Mouse (Mus musculus) lung, postnatal 4 days (tissue): ENCODE measurements around the gene Pde7b.
A peak's percentile ranks its signal among the peaks of the same experiment; 100 is the strongest.

Experiments used
- DNase-seq, 2 experiments: peaks; one replicate each; pipeline ENCODE4 v3.0.0; 2021

The Pde7b gene

GRCm38 (mm10) chr10:20492216-20492964 is 232.5 kb downstream of the Pde7b start:
- peak in 1 of 2 experiments; percentile 24 for DNase-seq

- no peak for DNase-seq
Measured at GRCm38 (mm10) chr10:20490775-20491174, 234.1 kb downstream of the Pde7b start.

DNA sequence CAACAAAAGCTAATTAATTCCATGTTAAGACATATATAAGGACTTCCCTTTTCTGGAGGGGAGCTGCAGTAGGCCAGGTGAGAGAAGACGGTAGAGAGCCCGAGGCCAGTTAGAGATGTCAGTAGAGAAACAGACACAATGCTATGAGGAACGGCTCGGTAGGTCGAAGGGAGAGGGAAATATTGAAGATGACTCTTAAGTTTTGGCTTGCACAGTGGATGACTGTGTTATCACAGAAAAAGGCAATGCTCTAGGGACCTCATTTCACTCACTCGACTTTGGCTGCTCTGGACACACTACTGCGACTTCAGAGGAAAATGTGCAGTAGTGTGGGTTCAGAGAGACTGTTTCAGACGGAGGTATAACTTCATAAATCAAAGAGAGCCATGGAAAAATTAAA is 234.6 kb downstream of the Pde7b start:
- DNase-seq: no peak

DNA sequence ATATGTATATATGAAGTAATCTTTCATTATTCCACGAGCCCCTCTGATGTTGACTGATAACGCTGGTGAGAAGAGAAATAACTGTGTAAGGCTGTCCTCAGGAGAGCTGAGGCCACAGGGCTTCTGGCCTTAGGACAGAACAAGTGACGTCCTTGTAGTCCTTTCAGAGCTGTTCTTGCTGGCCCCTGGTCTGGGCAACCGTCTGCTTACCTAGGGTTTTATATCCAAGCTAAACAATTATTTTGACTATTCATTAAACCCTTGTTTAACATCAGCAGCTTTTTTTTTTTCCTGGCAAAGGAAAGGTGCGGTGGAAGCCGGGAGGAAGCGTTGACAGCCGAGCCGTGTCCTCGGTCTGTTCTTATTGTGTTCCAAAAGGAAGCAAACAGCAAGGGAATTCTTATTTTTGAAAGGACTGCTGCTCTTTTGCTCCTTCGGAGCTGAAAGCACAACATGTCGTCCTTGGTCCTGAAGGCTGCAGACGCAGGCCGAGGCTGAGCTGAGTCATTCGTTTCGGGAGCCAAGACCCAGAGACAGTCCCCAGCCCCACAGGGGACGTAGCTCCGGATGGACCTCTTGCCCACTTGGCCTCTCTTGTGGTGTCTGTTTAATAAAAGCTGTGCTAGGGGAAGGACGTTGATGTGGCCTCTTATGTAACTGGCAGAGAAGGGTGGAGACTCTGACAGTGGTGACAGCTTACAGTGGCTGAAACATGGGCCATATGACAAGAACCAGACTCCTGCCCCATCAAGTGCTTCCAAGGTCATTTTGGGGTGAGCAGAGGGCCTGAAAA is 238.2 kb downstream of the Pde7b start:
- peak; percentile 65 to 91 for DNase-seq

DNA sequence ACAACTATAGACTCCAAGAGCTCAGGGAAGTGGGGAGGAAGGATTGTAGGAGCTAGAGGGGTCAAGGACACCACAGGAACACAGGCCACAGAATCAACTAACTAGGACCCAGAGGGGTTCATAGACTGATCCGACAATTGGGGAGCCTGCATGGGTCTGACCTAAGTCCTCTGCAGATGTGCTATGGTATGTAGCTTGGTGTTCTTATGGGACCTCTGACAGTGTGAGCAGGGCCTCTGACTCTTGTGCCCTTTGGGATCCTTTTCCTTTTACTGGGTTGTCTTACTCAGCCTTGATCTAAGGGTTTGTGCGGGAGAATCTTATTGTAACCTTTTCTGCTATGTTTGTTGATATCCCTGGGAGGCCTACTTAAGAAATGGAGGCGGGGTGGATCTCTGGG is 239.1 kb downstream of the Pde7b start:
- DNase-seq: no peak

GRCm38 (mm10) chr10:20479481-20479880 is 245.4 kb downstream of the Pde7b start:
- DNase-seq: peak in 1 of 2 experiments; percentile 33

GRCm38 (mm10) chr10:20478456-20478855 is 246.4 kb downstream of the Pde7b start:
- DNase-seq: no peak

- no peak for DNase-seq
Measured at GRCm38 (mm10) chr10:20474831-20475230, 250.0 kb downstream of the Pde7b start.

DNA sequence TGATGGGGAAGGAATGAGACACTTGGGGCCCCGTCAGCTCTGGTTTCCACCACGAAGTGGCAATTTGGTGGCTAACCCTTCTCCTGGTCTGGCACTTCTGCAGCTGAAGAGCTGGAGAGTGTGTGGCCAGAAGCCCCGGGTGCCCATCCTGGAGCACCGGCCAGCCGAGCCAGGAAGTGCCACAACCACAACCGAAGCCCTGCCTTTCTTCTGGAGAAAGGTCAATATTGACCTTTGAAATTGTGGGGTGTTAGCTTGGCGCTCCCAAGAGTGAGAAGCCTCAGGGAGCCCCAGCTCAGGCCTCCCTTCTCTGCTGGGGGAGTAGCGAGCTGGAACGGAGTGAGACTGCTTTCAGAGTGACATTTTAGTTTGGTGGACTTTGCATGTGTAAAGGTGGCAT is 250.8 kb downstream of the Pde7b start:
- DNase-seq: no peak

- no peak for DNase-seq
Measured at GRCm38 (mm10) chr10:20473505-20473904, 251.4 kb downstream of the Pde7b start.

DNA sequence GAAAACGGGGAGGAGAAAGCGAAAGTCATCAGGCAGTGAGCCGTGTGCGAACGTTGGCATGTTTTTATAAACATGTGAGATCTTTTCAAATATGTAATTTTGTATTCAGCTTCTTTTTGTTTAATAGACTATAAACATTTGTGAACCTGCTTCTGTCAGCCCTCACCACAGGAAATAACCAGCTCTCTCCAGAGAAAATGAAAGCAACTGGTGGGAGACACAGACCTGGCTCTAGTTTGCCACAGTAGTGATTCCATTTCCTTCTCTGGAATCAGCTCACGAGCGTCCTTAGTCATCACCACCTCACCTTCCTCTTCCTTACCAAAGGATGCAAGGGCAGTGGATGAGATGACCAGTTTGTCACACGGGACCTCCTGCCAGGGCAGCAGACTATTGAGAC is 252.9 kb downstream of the Pde7b start:
- DNase-seq: no peak

DNA sequence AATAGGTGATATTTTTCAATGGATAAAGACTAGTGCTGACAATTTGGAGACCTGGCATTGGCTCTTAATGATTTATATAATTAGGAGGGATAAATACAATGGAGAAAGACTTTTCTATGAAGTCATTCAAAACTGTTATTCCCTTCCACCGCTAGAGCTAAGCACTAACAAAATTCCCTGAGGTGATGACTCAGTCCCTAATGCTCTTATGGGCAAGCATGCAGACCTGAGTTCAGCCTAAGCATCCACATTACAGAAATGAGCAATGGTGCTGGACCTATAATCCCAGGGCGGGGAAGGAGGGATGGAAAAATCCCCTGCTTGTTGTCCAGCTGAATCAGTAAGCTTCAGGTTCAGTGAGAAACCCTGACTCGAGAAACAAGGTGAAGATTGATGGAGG is 260.2 kb downstream of the Pde7b start:
- DNase-seq: no peak

- DNase-seq: no peak
Measured at GRCm38 (mm10) chr10:20463941-20464340, 260.9 kb downstream of the Pde7b start.

GRCm38 (mm10) chr10:20462596-20462995 is 262.3 kb downstream of the Pde7b start:
- DNase-seq: no peak

- no peak for DNase-seq
Measured at GRCm38 (mm10) chr10:20459657-20460350, 265.1 kb downstream of the Pde7b start.

DNA sequence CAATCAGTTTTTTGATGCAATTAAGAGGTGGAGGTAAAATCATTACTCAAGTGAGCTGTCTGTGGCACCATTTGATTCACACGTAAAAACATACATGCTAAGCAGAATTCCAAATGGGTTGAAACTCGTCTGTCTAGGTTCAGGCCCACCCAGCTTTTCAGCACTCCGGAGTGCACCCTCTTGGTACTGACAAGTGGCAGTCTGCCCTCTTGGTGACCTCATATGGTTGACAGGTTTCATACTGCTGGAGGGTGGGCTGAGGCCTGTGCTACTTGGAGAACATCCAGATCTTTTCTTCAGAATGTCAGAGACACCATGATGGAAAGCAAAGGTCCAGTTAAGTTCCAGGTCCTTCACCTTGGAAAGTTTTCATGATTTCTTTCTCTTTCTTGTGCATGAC is 265.7 kb downstream of the Pde7b start:
- DNase-seq: no peak

- no peak for DNase-seq
Measured at GRCm38 (mm10) chr10:20454387-20455065, 270.4 kb downstream of the Pde7b start.

- no peak for DNase-seq
Measured at GRCm38 (mm10) chr10:20437428-20437827, 287.4 kb downstream of the Pde7b start.

DNA sequence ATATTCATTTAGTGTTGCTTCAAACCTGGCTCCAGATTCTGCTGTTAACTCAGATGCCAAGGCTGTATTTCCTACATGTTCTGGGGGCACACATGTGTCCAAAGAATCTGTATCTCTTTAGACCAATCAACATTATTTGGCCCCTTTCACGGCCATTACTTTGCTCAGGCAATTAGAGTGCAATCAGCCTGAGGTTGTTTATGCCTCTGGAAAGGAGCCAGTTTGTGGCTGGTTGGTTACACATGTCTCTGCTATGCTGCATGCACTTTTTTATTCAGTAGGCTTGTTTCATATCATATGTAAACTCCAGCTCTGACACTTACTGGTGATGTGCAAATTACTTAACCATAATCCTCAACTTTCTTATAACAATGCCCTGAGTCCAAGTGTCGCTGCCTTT is 287.9 kb downstream of the Pde7b start:
- DNase-seq: peak; percentile 36

DNA sequence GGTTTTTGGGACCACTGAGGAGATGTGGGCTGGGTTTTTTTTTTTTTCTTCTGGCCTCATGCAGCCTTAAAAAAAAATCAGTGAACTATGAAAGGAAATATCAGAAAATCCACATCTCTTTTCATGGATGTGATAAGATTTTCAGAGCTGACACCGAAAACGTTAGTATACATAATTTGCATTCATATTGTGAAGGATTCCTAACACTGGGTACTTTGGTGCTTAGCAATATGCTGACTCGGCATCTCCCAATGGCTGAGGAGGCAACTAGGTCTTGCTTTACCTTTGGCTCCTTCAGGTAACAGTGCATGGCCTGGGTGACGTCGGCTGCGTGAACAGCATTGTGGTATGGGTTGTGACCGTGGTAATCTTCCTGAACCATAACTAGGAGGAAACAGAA is 289.0 kb downstream of the Pde7b start:
- DNase-seq: no peak

GRCm38 (mm10) chr10:20431336-20431735 is 293.5 kb downstream of the Pde7b start:
- DNase-seq: peak; percentile 38 to 71

- DNase-seq: peak; percentile 24 to 63
Measured at GRCm38 (mm10) chr10:20421299-20421883, 303.5 kb downstream of the Pde7b start.

DNA sequence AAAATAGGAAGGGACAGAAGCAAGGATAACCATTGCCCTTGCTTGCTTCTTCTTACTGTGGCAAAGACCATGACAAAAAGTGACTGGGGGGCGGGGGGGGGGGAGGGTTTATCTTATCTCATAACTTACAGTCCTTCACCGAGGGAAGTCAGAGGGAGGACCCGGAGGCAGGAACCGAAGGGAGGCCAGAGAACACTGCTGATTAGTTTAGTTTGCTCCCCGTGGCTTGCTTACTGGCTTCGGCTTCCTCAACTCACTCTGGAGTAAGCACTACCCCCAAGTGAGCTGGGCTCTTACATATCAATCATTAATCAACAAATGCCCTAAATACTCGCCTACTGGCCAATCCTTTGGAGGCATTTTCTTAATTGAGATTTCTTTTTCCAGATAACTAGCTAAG is 304.6 kb downstream of the Pde7b start:
- DNase-seq: no peak
